Mouse (Mus musculus): ENCODE data around the gene Ptx4. TPM values are rescaled to one million over a fixed set of nuclear protein-coding genes. Genes with fewer than 3 reads are reported as not detected.
"Not testable (repeated sequence)": the region's sequence is repeated elsewhere in the genome, so short reads cannot be mapped to it uniquely, and the experiment has no call there.

Gene Ptx4
- polyA plus RNA-seq, 1 experiment = 0.07 TPM

DNA sequence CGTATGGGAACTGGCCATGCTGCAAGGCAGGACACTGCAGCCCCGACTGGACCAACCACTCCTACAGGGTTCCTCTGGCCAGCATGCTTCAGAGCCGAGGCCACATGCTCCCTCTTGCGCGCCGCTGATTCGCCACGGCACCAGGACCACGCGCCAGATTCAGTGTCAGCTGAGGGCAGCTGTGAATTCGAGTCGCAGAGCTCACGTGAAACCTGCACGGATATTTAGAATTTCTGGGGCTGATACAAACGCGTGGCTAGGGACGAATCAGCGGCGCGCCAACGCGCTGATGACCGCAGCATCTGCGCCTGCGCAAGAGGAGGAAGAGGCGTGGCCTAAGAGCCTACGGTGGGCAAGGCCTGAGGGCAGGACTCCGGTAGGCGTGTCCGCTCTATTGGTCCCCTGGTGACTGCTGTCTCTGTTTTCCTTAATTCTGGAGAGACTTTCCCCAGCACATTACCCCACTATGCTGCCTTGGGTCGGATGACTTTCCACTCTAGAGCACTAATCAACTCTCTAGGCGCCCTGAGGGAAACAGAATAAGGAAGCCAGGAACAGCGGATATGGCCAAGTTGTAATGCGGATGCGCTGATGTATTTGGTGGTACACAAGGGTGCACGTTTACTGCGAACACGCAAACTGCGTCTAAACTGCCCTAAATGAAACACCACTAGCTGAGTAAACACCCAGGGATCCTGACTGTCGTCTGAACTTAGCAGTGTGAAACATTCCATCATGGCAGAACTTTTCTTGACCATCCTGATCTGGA is 4.7 kb upstream of the Ptx4 start, which contains the start of gene Telo2:
Gene Telo2, minus strand, starts transcription at position 304 of the 769 bp plus-strand sequence.
- DNase-seq (ENCODE audit: low read depth) = peak; percentile 96
- TF ChIP-seq CTCF (IDR thresholded peaks at IDR 0.05; ENCODE audit: borderline replicate concordance, extremely low read depth, insufficient read depth, insufficient read length) = no peak
- TF ChIP-seq POLR2A (IDR thresholded peaks at IDR 0.05; ENCODE audit: borderline replicate concordance, extremely low read depth, insufficient read depth, insufficient read length, poor library complexity, severe bottlenecking) = peak; percentile 70; the same call in 1 of the 2 replicates

DNA sequence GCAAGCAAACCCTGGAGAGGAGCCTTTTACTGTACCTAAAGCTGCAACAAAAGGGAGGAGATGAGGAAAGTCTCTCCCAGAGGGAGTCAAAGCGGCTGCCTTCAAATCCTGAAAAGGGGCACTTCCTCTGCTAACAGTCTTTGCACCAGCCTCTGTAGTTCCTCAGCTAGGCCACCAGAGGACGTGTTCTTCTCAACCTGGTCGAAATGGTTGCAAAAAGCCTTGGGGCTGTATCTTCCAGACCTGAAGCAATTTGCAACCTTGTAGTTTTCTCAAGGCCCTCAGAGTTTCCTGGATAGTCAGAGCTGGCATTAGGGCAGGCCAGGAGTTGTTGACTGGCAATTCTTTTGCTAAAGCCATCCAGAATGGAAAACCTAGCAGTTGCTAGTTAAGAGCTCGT is 3.3 kb upstream of the Ptx4 start:
- no peak for DNase-seq (ENCODE audit: low read depth)
- TF ChIP-seq POLR2A (IDR thresholded peaks at IDR 0.05; ENCODE audit: borderline replicate concordance, extremely low read depth, insufficient read depth, insufficient read length, poor library complexity, severe bottlenecking) (no peak), CTCF (IDR thresholded peaks at IDR 0.05; ENCODE audit: borderline replicate concordance, extremely low read depth, insufficient read depth, insufficient read length) (peak; percentile 41; the same call in 1 of the 2 replicates)

DNA sequence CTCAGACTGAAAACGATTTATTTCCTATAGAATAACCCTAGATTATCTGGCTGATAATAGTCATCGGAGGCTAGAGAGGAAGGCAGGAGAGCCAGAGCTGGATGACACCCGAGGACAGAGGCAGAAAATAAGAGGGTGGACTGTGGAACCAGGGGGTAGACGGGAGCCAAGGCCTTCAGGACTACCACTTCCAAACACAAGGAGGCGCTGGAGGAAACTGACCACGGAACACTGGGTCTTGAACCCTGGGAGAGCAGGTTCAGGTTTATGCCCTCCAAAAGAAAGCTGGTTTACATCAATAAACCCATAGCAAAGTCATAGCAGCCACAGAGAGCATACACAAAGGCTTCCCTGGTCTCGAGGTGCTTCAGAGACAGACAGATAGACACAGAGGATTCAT is 3.4 kb downstream of the Ptx4 start:
- no peak for TF ChIP-seq POLR2A (IDR thresholded peaks at IDR 0.05; ENCODE audit: borderline replicate concordance, extremely low read depth, insufficient read depth, insufficient read length, poor library complexity, severe bottlenecking)
- TF ChIP-seq CTCF (IDR thresholded peaks at IDR 0.05; ENCODE audit: borderline replicate concordance, extremely low read depth, insufficient read depth, insufficient read length) = peak; percentile 32; the same call in 1 of the 2 replicates
- no peak for DNase-seq (ENCODE audit: low read depth)

DNA sequence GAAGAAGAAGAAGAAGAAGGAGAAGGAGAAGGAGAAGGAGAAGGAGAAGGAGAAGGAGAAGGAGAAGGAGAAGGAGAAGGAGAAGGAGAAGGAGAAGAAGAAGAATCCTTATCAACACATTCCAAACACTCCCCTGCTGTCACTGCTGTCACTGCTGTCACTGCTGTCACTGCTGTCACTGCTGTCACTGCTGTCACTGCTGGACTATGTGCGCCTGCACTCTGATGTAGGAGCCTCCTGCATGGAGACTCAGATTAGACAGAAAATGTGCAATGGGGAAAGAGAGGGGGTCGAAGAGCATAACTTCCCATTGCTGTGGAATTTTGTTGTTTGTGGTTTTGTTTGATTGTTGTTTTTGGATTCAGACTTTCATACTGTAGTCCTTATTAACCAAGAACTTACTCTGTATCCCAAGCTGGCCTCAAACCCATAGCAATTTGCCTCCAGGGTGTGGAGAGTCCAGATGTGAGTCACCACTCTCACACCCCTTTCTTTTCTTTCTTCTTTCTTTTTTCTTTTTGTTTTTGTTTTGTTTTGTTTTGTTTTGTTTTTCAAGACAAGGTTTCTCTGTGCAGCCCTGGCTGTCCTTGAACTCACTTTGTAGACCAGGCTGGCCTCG is 5.0 kb downstream of the Ptx4 start:
- not testable (repeated sequence) for DNase-seq (ENCODE audit: low read depth)

DNA sequence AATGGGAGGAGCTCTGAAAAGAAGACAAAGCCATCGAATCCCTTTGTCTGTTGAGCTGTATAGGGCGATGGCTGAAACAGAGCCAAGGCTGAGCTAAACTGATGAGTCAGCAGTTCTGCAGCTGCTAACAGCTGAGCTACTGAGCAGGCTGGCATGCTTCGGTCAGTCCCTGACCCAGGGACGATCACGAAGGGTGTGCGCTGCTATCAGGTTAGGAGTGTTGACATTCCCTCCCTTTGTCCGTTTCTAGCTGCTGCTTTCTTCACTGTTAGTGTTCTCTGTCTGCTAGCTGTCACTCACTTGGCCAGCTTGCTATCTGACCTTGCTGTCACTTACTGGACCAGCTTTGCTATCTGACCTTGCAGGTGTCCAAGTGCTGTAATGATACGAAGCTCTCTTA is 6.5 kb downstream of the Ptx4 start:
- peak; percentile 48 for DNase-seq (ENCODE audit: low read depth)
- TF ChIP-seq CTCF (IDR thresholded peaks at IDR 0.05; ENCODE audit: borderline replicate concordance, extremely low read depth, insufficient read depth, insufficient read length) (no peak), POLR2A (IDR thresholded peaks at IDR 0.05; ENCODE audit: borderline replicate concordance, extremely low read depth, insufficient read depth, insufficient read length, poor library complexity, severe bottlenecking) (no peak)

DNA sequence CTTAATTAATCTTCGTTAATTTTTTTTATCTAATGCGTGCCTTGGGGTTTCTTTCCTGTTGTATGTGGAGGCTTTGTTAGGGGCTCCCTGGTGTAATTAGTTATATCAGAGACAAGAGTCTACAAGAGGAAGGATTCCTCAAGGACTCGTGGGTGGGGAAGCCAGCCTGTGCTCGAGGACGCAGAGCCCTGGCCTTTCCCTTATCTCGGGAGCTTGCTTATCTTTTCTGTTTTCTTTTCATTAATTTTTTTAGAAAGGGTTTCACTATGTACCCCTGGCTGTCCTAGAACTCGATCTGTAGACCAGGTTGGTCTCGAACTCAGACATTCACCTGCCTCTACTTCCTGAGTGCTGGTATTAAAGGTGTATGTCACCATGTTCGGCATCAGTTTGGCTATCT is 7.1 kb downstream of the Ptx4 start:
- no peak for DNase-seq (ENCODE audit: low read depth)
- no peak for TF ChIP-seq CTCF (IDR thresholded peaks at IDR 0.05; ENCODE audit: borderline replicate concordance, extremely low read depth, insufficient read depth, insufficient read length)
- TF ChIP-seq POLR2A (IDR thresholded peaks at IDR 0.05; ENCODE audit: borderline replicate concordance, extremely low read depth, insufficient read depth, insufficient read length, poor library complexity, severe bottlenecking) = no peak

DNA sequence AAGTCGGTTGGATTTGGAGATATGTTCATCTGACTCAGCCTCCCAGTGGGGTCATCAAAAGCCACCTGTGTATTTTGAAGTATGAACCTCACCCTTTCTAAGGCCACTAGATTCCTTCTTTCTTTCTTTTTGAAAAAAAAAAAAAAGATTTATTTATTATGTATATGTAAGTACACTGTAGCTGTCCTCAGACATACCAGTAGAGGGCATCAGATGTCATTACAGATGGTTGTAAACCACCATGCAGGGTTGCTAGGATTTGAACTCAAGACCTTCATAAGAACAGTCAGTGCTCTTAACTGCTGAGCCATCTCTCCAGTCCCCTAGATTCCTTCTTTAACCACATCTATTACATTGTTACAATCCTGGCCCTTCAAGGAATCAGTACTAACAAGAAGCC is 9.5 kb downstream of the Ptx4 start:
- no peak for TF ChIP-seq CTCF (IDR thresholded peaks at IDR 0.05; ENCODE audit: borderline replicate concordance, extremely low read depth, insufficient read depth, insufficient read length)
- TF ChIP-seq POLR2A (IDR thresholded peaks at IDR 0.05; ENCODE audit: borderline replicate concordance, extremely low read depth, insufficient read depth, insufficient read length, poor library complexity, severe bottlenecking) = no peak

DNA sequence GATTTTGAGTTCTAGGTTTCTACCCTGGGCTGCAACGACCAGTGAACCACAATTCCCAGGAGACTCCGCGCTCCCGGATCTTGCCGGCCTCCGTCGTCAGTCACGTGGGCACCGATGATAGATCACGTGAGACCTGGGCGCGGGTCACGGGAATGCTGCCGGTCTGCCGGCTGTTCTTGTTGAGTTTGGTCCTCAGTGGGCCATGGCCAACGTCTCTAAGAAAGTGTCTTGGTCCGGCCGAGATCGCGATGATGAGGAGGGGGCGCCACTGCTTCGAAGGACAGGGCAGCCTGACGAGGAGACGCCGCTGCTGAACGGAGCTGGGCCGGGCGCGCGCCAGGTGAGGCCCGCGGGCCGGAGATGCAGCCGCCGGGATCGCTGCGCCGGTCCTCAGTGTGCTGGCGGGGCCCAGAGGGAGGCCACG is 12.7 kb downstream of the Ptx4 start, which contains the start of gene Clcn7:
Gene Clcn7, plus strand, starts transcription at position 117 of the 424 bp plus-strand sequence.
- no peak for TF ChIP-seq CTCF (IDR thresholded peaks at IDR 0.05; ENCODE audit: borderline replicate concordance, extremely low read depth, insufficient read depth, insufficient read length)
- peak; percentile 58; the same call in 1 of the 2 replicates for TF ChIP-seq POLR2A (IDR thresholded peaks at IDR 0.05; ENCODE audit: borderline replicate concordance, extremely low read depth, insufficient read depth, insufficient read length, poor library complexity, severe bottlenecking)
- DNase-seq (ENCODE audit: low read depth) = peak; percentile 97

More for the DNA sequence above, 9.5 kb downstream of the Ptx4 start:
- DNase-seq (ENCODE audit: low read depth) = no peak

DNA sequence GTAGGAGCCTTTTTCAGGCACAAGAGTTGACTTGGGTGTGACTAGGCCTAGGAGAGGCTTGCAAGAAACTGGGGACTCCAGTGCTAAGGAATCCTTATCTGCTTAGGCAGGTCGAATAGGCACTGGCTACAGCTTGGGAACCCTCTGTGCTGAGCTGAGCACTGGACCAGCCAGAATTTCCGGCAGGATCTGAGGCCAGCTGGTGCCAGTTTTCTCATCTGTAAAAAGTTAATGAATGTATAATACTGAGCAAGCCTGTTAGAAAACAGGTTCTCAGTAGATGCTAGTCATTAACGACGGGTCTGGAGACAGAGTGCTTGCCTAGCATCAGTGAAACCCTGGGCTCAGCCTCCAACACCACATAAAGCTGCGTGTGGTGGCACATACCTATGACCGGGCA is 15.1 kb downstream of the Ptx4 start:
- no peak for TF ChIP-seq CTCF (IDR thresholded peaks at IDR 0.05; ENCODE audit: borderline replicate concordance, extremely low read depth, insufficient read depth, insufficient read length)
- no peak for TF ChIP-seq POLR2A (IDR thresholded peaks at IDR 0.05; ENCODE audit: borderline replicate concordance, extremely low read depth, insufficient read depth, insufficient read length, poor library complexity, severe bottlenecking)
- DNase-seq (ENCODE audit: low read depth) = no peak

DNA sequence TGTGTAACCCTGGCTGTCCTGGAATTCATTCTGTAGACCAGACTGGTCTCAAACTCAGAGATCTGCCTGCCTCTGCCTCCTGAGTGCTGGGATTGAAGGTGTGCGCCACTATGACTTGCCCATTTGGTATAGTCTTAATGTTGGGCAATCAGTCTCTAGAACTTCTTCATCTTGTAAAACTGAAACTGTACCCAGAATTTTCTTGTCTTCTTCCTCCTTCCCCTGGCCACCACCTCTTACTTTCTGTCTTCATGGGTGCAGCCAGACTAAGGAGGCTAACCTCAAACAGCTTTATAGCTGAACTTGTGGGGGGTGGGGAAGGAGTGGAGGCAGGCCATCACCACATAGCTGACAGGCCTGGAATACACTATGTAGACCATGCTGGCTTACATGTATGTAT is 18.2 kb downstream of the Ptx4 start:
- DNase-seq (ENCODE audit: low read depth) = no peak
- no peak for TF ChIP-seq CTCF (IDR thresholded peaks at IDR 0.05; ENCODE audit: borderline replicate concordance, extremely low read depth, insufficient read depth, insufficient read length)
- no peak for TF ChIP-seq POLR2A (IDR thresholded peaks at IDR 0.05; ENCODE audit: borderline replicate concordance, extremely low read depth, insufficient read depth, insufficient read length, poor library complexity, severe bottlenecking)

DNA sequence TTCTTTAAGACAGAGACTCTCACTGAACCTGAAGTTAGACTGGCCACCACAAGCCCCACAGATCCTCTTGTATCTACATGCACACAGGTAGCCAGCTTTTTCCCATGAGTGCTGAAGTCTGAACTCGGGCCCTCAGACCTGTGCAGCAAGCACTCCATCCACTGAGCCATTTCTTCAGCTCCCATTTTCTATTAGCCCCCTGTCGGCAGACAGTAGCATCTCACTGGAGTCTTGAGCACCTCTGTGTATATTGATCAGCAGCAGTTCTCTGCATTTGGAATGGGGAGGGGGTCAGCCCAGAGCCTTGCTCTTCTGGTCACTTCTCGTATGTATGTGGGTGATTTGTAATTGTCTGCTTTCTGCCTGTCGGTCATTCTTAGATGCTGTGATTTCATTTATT is 19.4 kb downstream of the Ptx4 start:
- DNase-seq (ENCODE audit: low read depth) = peak; percentile 3

DNA sequence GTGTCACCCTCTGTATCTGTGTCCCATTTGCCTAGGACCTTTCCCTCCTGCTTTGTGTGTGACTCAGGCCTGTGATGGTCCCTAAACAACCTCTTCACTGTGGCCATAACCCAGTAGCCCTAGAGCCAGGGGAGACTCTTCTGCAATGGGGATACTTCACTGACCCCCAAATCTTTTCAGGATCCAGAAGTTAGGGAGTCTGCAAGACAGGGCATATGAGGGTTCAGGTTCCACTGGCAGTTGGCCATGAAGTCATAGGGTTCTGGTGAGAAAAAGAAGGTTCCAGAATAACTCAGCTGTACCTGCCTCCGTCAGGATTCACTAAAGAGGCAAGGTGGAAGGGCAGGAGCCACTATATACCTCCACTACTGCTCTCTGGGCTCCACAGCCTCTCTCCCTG is 41.6 kb downstream of the Ptx4 start, which contains the start of gene Ccdc154:
Gene Ccdc154, plus strand, starts transcription at position 301 of the 400 bp plus-strand sequence.
- TF ChIP-seq POLR2A (IDR thresholded peaks at IDR 0.05; ENCODE audit: borderline replicate concordance, extremely low read depth, insufficient read depth, insufficient read length, poor library complexity, severe bottlenecking) = no peak
- no peak for TF ChIP-seq CTCF (IDR thresholded peaks at IDR 0.05; ENCODE audit: borderline replicate concordance, extremely low read depth, insufficient read depth, insufficient read length)
- DNase-seq (ENCODE audit: low read depth) = no peak

More for the DNA sequence above, 19.4 kb downstream of the Ptx4 start:
- TF ChIP-seq POLR2A (IDR thresholded peaks at IDR 0.05; ENCODE audit: borderline replicate concordance, extremely low read depth, insufficient read depth, insufficient read length, poor library complexity, severe bottlenecking) (no peak), CTCF (IDR thresholded peaks at IDR 0.05; ENCODE audit: borderline replicate concordance, extremely low read depth, insufficient read depth, insufficient read length) (peak; percentile 41; the same call in 1 of the 2 replicates)
